ENCODE assay signal across 12 mouse cellular contexts in genomic region chr19:56286866-56287265, GRCm38 (mm10). TPM values are rescaled to one million over a fixed set of nuclear protein-coding genes. Genes with fewer than 3 reads are reported as not detected.
DNase-seq lines count a peak whose midpoint lies in the region; ATAC-seq and TF ChIP-seq lines count a peak whose summit lies in the region.
"Had no signal": no experiment of that assay in that cellular context is flagged by ENCODE, and none has a peak within 500 bp of the region (broad histone marks: within the 10 kb centered on the region; RNA-seq: fewer than 3 reads in every experiment).

Habp2 (plus strand) TSS chr19:56287137.

- TF ChIP-seq EP300 in liver, postnatal 0 days (IDR thresholded peaks at IDR 0.05; ENCODE audit: low read depth), result no peak

- no peak within 1 kb of the TSS for H3K9ac ChIP-seq in intestine, embryonic 16.5 days (ENCODE audit: low read depth, low read length)
- peak within 1 kb of the TSS; percentile 50 for H3K9ac ChIP-seq in liver, postnatal 0 days (replicated peaks)
- H3K9ac ChIP-seq: embryonic facial prominence, embryonic 15.5 days; forebrain, postnatal 0 days; limb, embryonic 13.5 days had no signal

- no peak for ATAC-seq in intestine, embryonic 16.5 days
- ATAC-seq in liver, postnatal 0 days, result peak; percentile 86
- ATAC-seq: forebrain, postnatal 0 days had no signal

- H3K27me3 ChIP-seq in C2C12 (ENCODE audit: control insufficient read depth, insufficient read depth, insufficient read length), result no peaks in the 10 kb centered on the region
- no peaks in the 10 kb centered on the region for H3K27me3 ChIP-seq in intestine, embryonic 16.5 days (replicated peaks; ENCODE audit: control insufficient read depth, insufficient read depth, low read length)
- no peaks in the 10 kb centered on the region for H3K27me3 ChIP-seq in liver, postnatal 0 days (ENCODE audit: insufficient read depth, low read length)
- H3K27me3 ChIP-seq: embryonic facial prominence, embryonic 15.5 days; limb, embryonic 13.5 days had no signal

- 57% methylated on average over 7 of the region's 7 CpGs for WGBS in intestine, embryonic 16.5 days
- 48% methylated on average over 7 of the region's 7 CpGs for WGBS in liver, postnatal 0 days (ENCODE audit: insufficient replicate concordance)

- H3K4me3 ChIP-seq in C2C12 (ENCODE audit: insufficient read depth, poor library complexity, severe bottlenecking), result no peak within 1 kb of the TSS
- H3K4me3 ChIP-seq in intestine, embryonic 16.5 days (ENCODE audit: low read length), result no peak within 1 kb of the TSS
- peak within 1 kb of the TSS; percentile 36 for H3K4me3 ChIP-seq in liver, postnatal 0 days (ENCODE audit: low read depth, low read length)
- H3K4me3 ChIP-seq: embryonic facial prominence, embryonic 15.5 days; limb, embryonic 13.5 days had no signal

- no peak within 1 kb of the TSS for H3ac ChIP-seq in C2C12 (ENCODE audit: control insufficient read depth, insufficient read length, low read depth)

- H3K4me1 ChIP-seq in intestine, embryonic 16.5 days (ENCODE audit: control insufficient read depth, insufficient read depth, low read length), result peaks cover 8% of the 10 kb centered on the region
- peaks cover 8% of the 10 kb centered on the region for H3K4me1 ChIP-seq in liver, postnatal 0 days (ENCODE audit: insufficient read depth)

- H3K4me2 ChIP-seq in intestine, embryonic 16.5 days (ENCODE audit: low read depth, low read length), result 0 out of 2 replicates have a peak within 1 kb of the TSS, but pooled peaks have one; percentile 4
- H3K4me2 ChIP-seq in liver, postnatal 0 days (ENCODE audit: low read depth, low read length), result peak within 1 kb of the TSS; percentile 63
- H3K4me2 ChIP-seq: embryonic facial prominence, embryonic 15.5 days; limb, embryonic 13.5 days had no signal

- H3K79me2 ChIP-seq in C2C12 (ENCODE audit: control insufficient read depth, insufficient read depth), result no peaks in the 10 kb centered on the region

- no peak within 1 kb of the TSS for H3K27ac ChIP-seq in intestine, embryonic 16.5 days (ENCODE audit: low read length)
- H3K27ac ChIP-seq in liver, postnatal 0 days (ENCODE audit: low read depth), result peak within 1 kb of the TSS; percentile 77
- H3K27ac ChIP-seq: embryonic facial prominence, embryonic 15.5 days; limb, embryonic 13.5 days had no signal

- no peaks in the 10 kb centered on the region for H3K79me3 ChIP-seq in C2C12 (ENCODE audit: low read depth)

- peak; percentile 52 to 70 for DNase-seq in kidney, postnatal 25 days
- DNase-seq in liver, postnatal 0 days, result peak; percentile 62
- DNase-seq in layer of hippocampus, postnatal 14 days (ENCODE audit: low spot score in 2 of 2), result no peak
- no peak for DNase-seq in thymus, postnatal 14 days
- no peak for DNase-seq in right cerebral cortex, postnatal 14 days
- DNase-seq: forebrain, postnatal 0 days; heart, adult 11 months; thymus, postnatal 25 days had no signal

- H3K36me3 ChIP-seq in C2C12 (ENCODE audit: control insufficient read depth, insufficient read depth), result no peaks in the 10 kb centered on the region
- no peaks in the 10 kb centered on the region for H3K36me3 ChIP-seq in intestine, embryonic 16.5 days (ENCODE audit: control insufficient read depth, insufficient read depth, low read length)
- H3K36me3 ChIP-seq in liver, postnatal 0 days (replicated peaks; ENCODE audit: insufficient read depth, low read length), result no peaks in the 10 kb centered on the region
- H3K36me3 ChIP-seq: embryonic facial prominence, embryonic 15.5 days; limb, embryonic 13.5 days had no signal

- TF ChIP-seq CTCF in C2C12 (IDR thresholded peaks at IDR 0.05; ENCODE audit: control insufficient read depth, insufficient read depth, insufficient read length), result no peak
- no peak for TF ChIP-seq CTCF in liver, postnatal 0 days (IDR thresholded peaks at IDR 0.05; ENCODE audit: low read depth)

- H3K9me3 ChIP-seq in intestine, embryonic 16.5 days (ENCODE audit: control insufficient read depth, low read length), result no peaks in the 10 kb centered on the region
- H3K9me3 ChIP-seq in liver, postnatal 0 days (ENCODE audit: low read length), result no peaks in the 10 kb centered on the region
- H3K9me3 ChIP-seq: embryonic facial prominence, embryonic 15.5 days; limb, embryonic 13.5 days had no signal

TF ChIP-seq in C2C12, 6 proteins besides CTCF, POLR2A, EP300 and RAD21:
- TF ChIP-seq MYOD1 (IDR thresholded peaks at IDR 0.05; ENCODE audit: control insufficient read depth, insufficient read length, low read depth) (no peak), USF1 (IDR thresholded peaks at IDR 0.05; ENCODE audit: low read depth) (peak; percentile 46), FOSL1 (IDR thresholded peaks at IDR 0.05; ENCODE audit: insufficient read depth, low read length, poor library complexity, severe bottlenecking) (no peak)

RNA-seq across cellular contexts. Expression of gene Habp2, which starts in this region (rescaled TPM):
- polyA plus RNA-seq in C2C12 (2012; fragmentation: generic; extraction: Trizol), result 0.07 TPM
- polyA plus RNA-seq in intestine, embryonic 16.5 days (2015; fragmentation: Nextera tagmentation; extraction: Ambion mirVana), result 10.1 and 12.7 TPM in 2 replicates
- 48.4 and 49.3 TPM in 2 replicates for polyA plus RNA-seq in liver, postnatal 0 days (2015; fragmentation: Nextera tagmentation; extraction: Ambion mirVana)
- total RNA-seq in layer of hippocampus, postnatal 14 days (2021), result not detected
- total RNA-seq: forebrain, postnatal 0 days had no signal
- polyA plus RNA-seq: forebrain, postnatal 0 days had no signal

Comparison
In these comparisons a context has a peak if more than half of its experiments do, and no peak if none do; other contexts are left out.
1. RNA of gene Habp2 (polyA plus RNA-seq): 48.4 to 49.3 TPM in liver, postnatal 0 days and 10.1 to 12.7 TPM in intestine, embryonic 16.5 days; 0.07 TPM in C2C12 (single experiment); every median in the first group is over 10 times any median in the second.
2. DNase-seq: peak in kidney, postnatal 25 days (2 of 2) and liver, postnatal 0 days (single experiment); none in layer of hippocampus, postnatal 14 days (0 of 2), thymus, postnatal 14 days (single experiment) and right cerebral cortex, postnatal 14 days (single experiment).